Mouse (Mus musculus) adrenal gland, postnatal 14 days (tissue): Measurements from ENCODE around the gene Nsmce3. TPM values are rescaled to one million over a fixed set of nuclear protein-coding genes. Genes with fewer than 3 reads are reported as not detected.

ENCODE experiments used
- DNase-seq: peaks from one replicate; pipeline ENCODE4 v3.0.0; 2021; ENCODE audit warnings: mixed read lengths
- long read RNA-seq, 2 experiments: library from polyadenylated mRNA; stranded (forward); transcript quantifications; one replicate each; pipeline ENCODE4 v2.0.0; 2021
- total RNA-seq: library from RNA; stranded (reverse); gene quantifications from 2 replicates; pipeline ENCODE4 v1.2.3, GENCODE M21; 2021

Nsmce3 gene
- 7.6 and 7.7 TPM in 2 replicates for total RNA-seq
- long read RNA-seq, experiment 1, full-length matches to known transcripts, result 70 of 70 reads
- long read RNA-seq, experiment 1, partial matches to known transcripts, result 0 of 70 reads
- long read RNA-seq, experiment 1, other reads (novel, unspliced or antisense), result 0 of 70 reads
- long read RNA-seq, experiment 2, full-length matches to known transcripts, result 54 of 54 reads
- long read RNA-seq, experiment 2, partial matches to known transcripts, result 0 of 54 reads
- long read RNA-seq, experiment 2, other reads (novel, unspliced or antisense), result 0 of 54 reads

GRCm38 (mm10) chr7:64872743-64873241 lies at the start of gene Nsmce3:
Nsmce3 (minus strand) TSS chr7:64872997.
- DNase-seq, result peak; percentile 99

- DNase-seq, result no peak
These were observed 48.4 kb upstream of the Nsmce3 start for GRCm38 (mm10) chr7:64921189-64921588.

- DNase-seq, result no peak
These were observed 47.9 kb upstream of the Nsmce3 start for GRCm38 (mm10) chr7:64920735-64921134.

- no peak for DNase-seq
These were observed 43.9 kb upstream of the Nsmce3 start for GRCm38 (mm10) chr7:64916654-64917053.

- DNase-seq, result no peak
These were observed 42.3 kb upstream of the Nsmce3 start for GRCm38 (mm10) chr7:64915121-64915520.

- no peak for DNase-seq
These were observed 39.1 kb upstream of the Nsmce3 start for GRCm38 (mm10) chr7:64911945-64912344.

- no peak for DNase-seq
These were observed 37.4 kb upstream of the Nsmce3 start for GRCm38 (mm10) chr7:64910208-64910607.

- no peak for DNase-seq
These were observed 34.2 kb upstream of the Nsmce3 start for GRCm38 (mm10) chr7:64906955-64907354.

- DNase-seq, result no peak
These were observed 32.7 kb upstream of the Nsmce3 start for GRCm38 (mm10) chr7:64905506-64905905.

GRCm38 (mm10) chr7:64900249-64900648 lies 27.5 kb upstream of the Nsmce3 start:
- DNase-seq, result no peak

- DNase-seq, result no peak
These were observed 23.8 kb upstream of the Nsmce3 start for GRCm38 (mm10) chr7:64896587-64896986.

GRCm38 (mm10) chr7:64895685-64896101 lies 22.9 kb upstream of the Nsmce3 start:
- DNase-seq, result no peak

- DNase-seq, result peak; percentile 78
These were observed 18.3 kb upstream of the Nsmce3 start for GRCm38 (mm10) chr7:64891139-64891538.

GRCm38 (mm10) chr7:64889919-64890318 lies 17.1 kb upstream of the Nsmce3 start:
- peak; percentile 81 for DNase-seq

GRCm38 (mm10) chr7:64884187-64884862 lies 11.5 kb upstream of the Nsmce3 start:
- DNase-seq, result no peak

- no peak for DNase-seq
These were observed 9.4 kb upstream of the Nsmce3 start for GRCm38 (mm10) chr7:64882243-64882642.

- DNase-seq, result no peak
These were observed 8.6 kb upstream of the Nsmce3 start for GRCm38 (mm10) chr7:64881387-64881786.

- DNase-seq, result peak; percentile 29
These were observed 7.6 kb upstream of the Nsmce3 start for GRCm38 (mm10) chr7:64880415-64880814.

GRCm38 (mm10) chr7:64874941-64875340 lies 2.1 kb upstream of the Nsmce3 start:
- no peak for DNase-seq

- no peak for DNase-seq
These were observed 469 bp upstream of the Nsmce3 start for GRCm38 (mm10) chr7:64873266-64873665.

- DNase-seq, result no peak
These were observed 632 bp downstream of the Nsmce3 start for GRCm38 (mm10) chr7:64871987-64872742.

GRCm38 (mm10) chr7:64869549-64870065 lies 3.2 kb downstream of the Nsmce3 start:
- no peak for DNase-seq

- no peak for DNase-seq
These were observed 9.3 kb downstream of the Nsmce3 start for GRCm38 (mm10) chr7:64863538-64863937.
